Comparison of ENCODE assay signal across 12 mouse cellular contexts in genomic region chr5:131832891-131833876, GRCm38 (mm10).
DNase-seq lines count a peak whose midpoint lies in the region; ATAC-seq lines count a peak whose summit lies in the region.
"Had no signal": no experiment of that assay in that cellular context is flagged by ENCODE, and none has a peak within 500 bp of the region (broad histone marks: within the 10 kb centered on the region; RNA-seq: fewer than 3 reads in every experiment).

No protein-coding gene starts in this region.

- peak; percentile 90 for ATAC-seq in forebrain, embryonic 11.5 days (replicated peaks; ENCODE audit: low FRiP score)
- peak; percentile 65 for ATAC-seq in hindbrain, embryonic 14.5 days (ENCODE audit: low FRiP score)
- ATAC-seq in heart, embryonic 11.5 days (replicated peaks; ENCODE audit: insufficient number of reproducible peaks, low FRiP score, low TSS enrichment), result no peak

- no peak overlapping the region for H3K4me2 ChIP-seq in forebrain, embryonic 11.5 days (ENCODE audit: low read depth, low read length, severe bottlenecking)
- no peak overlapping the region for H3K4me2 ChIP-seq in hindbrain, embryonic 14.5 days (replicated peaks)
- no peak overlapping the region for H3K4me2 ChIP-seq in heart, embryonic 11.5 days
- H3K4me2 ChIP-seq: liver, embryonic 15.5 days had no signal

- no peaks in the 10 kb centered on the region; the same call in 1 of the 2 replicates for H3K9me3 ChIP-seq in forebrain, embryonic 11.5 days (ENCODE audit: control insufficient read depth, low read length)
- no peaks in the 10 kb centered on the region for H3K9me3 ChIP-seq in hindbrain, embryonic 14.5 days (ENCODE audit: control insufficient read depth, low read length)
- no peaks in the 10 kb centered on the region for H3K9me3 ChIP-seq in heart, embryonic 11.5 days (replicated peaks; ENCODE audit: control insufficient read depth, low read length)
- H3K9me3 ChIP-seq: liver, embryonic 15.5 days had no signal

- H3K36me3 ChIP-seq in forebrain, embryonic 11.5 days (ENCODE audit: control insufficient read depth, insufficient read depth, low read length), result no peaks in the 10 kb centered on the region
- no peaks in the 10 kb centered on the region for H3K36me3 ChIP-seq in hindbrain, embryonic 14.5 days (replicated peaks; ENCODE audit: control insufficient read depth, insufficient read depth)
- no peaks in the 10 kb centered on the region for H3K36me3 ChIP-seq in heart, embryonic 11.5 days (ENCODE audit: control insufficient read depth, insufficient read depth, low read length)
- H3K36me3 ChIP-seq: liver, embryonic 15.5 days had no signal

- peak overlapping the region; percentile 81 for H3K27ac ChIP-seq in forebrain, embryonic 11.5 days (ENCODE audit: low read depth, low read length)
- H3K27ac ChIP-seq in hindbrain, embryonic 14.5 days, result peak overlapping the region; percentile 63
- no peak overlapping the region for H3K27ac ChIP-seq in heart, embryonic 11.5 days (ENCODE audit: low read depth, low read length)
- H3K27ac ChIP-seq: liver, embryonic 15.5 days; macrophage had no signal

- H3K27me3 ChIP-seq in forebrain, embryonic 11.5 days (ENCODE audit: control insufficient read depth, insufficient read depth, low read length), result no peaks in the 10 kb centered on the region
- no peaks in the 10 kb centered on the region for H3K27me3 ChIP-seq in hindbrain, embryonic 14.5 days (ENCODE audit: control insufficient read depth, insufficient read depth, low read length)
- no peaks in the 10 kb centered on the region for H3K27me3 ChIP-seq in heart, embryonic 11.5 days (ENCODE audit: control insufficient read depth, insufficient read depth, low read length)
- H3K27me3 ChIP-seq: liver, embryonic 15.5 days had no signal

- intact Hi-C loops in left cerebral cortex, postnatal 25 days (cut with DNase I), result no loop called here

- H3K9ac ChIP-seq in forebrain, embryonic 11.5 days (ENCODE audit: low read length), result no peak overlapping the region
- 0 out of 2 replicates have a peak overlapping the region, but pooled peaks have one; percentile 16 for H3K9ac ChIP-seq in hindbrain, embryonic 14.5 days
- no peak overlapping the region for H3K9ac ChIP-seq in heart, embryonic 11.5 days (ENCODE audit: low read depth, low read length)
- H3K9ac ChIP-seq: liver, embryonic 15.5 days had no signal

- no peak overlapping the region for H3K4me3 ChIP-seq in forebrain, embryonic 11.5 days (ENCODE audit: low read depth, low read length)
- H3K4me3 ChIP-seq in hindbrain, embryonic 14.5 days (replicated peaks; ENCODE audit: low read length), result no peak overlapping the region
- no peak overlapping the region for H3K4me3 ChIP-seq in heart, embryonic 11.5 days (ENCODE audit: low read depth, low read length)
- H3K4me3 ChIP-seq: liver, embryonic 15.5 days had no signal

- peak; percentile 75 for DNase-seq in embryo, embryonic 10.5 days (ENCODE audit: low spot score)
- peak; percentile 84 for DNase-seq in forebrain, embryonic 11.5 days (ENCODE audit: low spot score)
- DNase-seq in hindbrain, embryonic 14.5 days (ENCODE audit: low spot score), result peak; percentile 55
- DNase-seq in neural tube, embryonic 10.5 days (ENCODE audit: extremely low spot score, low spot score), result peak; percentile 53
- no peak for DNase-seq in cerebellum, postnatal 4 days (ENCODE audit: low spot score in 2 of 2)
- no peak for DNase-seq in thymus, adult 18-20 months
- DNase-seq in left cerebral cortex, postnatal 25 days (ENCODE audit: low spot score in 2 of 2), result no peak
- DNase-seq: cerebellum, postnatal 25 days; right cerebral cortex, postnatal 4 days had no signal

- 25% methylated on average over 19 of the region's 19 CpGs for WGBS in forebrain, embryonic 11.5 days
- WGBS in hindbrain, embryonic 14.5 days, result 22% methylated on average over 19 of the region's 19 CpGs
- 54% methylated on average over 19 of the region's 19 CpGs for WGBS in heart, embryonic 11.5 days (ENCODE audit: insufficient replicate concordance)

- H3K4me1 ChIP-seq in forebrain, embryonic 11.5 days (replicated peaks; ENCODE audit: control insufficient read depth, insufficient read depth, low read length), result peaks cover 10% of the 10 kb centered on the region; the same call in 1 of the 2 replicates
- peaks cover 17% of the 10 kb centered on the region for H3K4me1 ChIP-seq in hindbrain, embryonic 14.5 days (replicated peaks; ENCODE audit: control insufficient read depth, insufficient read depth, low read length)
- peaks cover 6% of the 10 kb centered on the region; the same call in 1 of the 2 replicates for H3K4me1 ChIP-seq in heart, embryonic 11.5 days (ENCODE audit: control insufficient read depth, insufficient read depth, low read length)
- H3K4me1 ChIP-seq: liver, embryonic 15.5 days had no signal

Comparison
In these comparisons a context has a peak if more than half of its experiments do, and no peak if none do; other contexts are left out.
1. DNase-seq: peak in embryo, embryonic 10.5 days (single experiment), forebrain, embryonic 11.5 days (single experiment), hindbrain, embryonic 14.5 days (single experiment) and neural tube, embryonic 10.5 days (single experiment); none in cerebellum, postnatal 4 days (0 of 2), thymus, adult 18-20 months (0 of 2) and left cerebral cortex, postnatal 25 days (0 of 2).